Mouse (Mus musculus): ENCODE measurements around the gene Ptger4.

Ptger4 gene

GRCm38 (mm10) chr15:5157386-5157785 lies 86.6 kb downstream of the Ptger4 start:
- no peak for DNase-seq

All from kidney, adult 11 months (tissue).